Mouse (Mus musculus) olfactory bulb, adult 2 months (tissue): ENCODE data around the gene Gm4791.

Source experiments
- CTCF ChIP-seq: fragments of 200-500 bp; IDR thresholded peaks from 2 replicates; pipeline ENCODE4 v1.5.1; 2012; ENCODE audit warnings: low read depth, mild to moderate bottlenecking, low read length, moderate library complexity; ENCODE audit not compliant: insufficient read depth
- POLR2A ChIP-seq: fragments of 200-500 bp; IDR thresholded peaks from 2 replicates; pipeline ENCODE4 v1.6.1; 2012; ENCODE audit warnings: mild to moderate bottlenecking, low read depth, low read length, moderate library complexity; ENCODE audit not compliant: insufficient read depth

GRCm38 (mm10) chr9:46998338-46998791 is at the start of gene Gm4791:
- TF ChIP-seq CTCF (no peak), POLR2A (no peak)
